24 mouse cellular contexts compared by ENCODE assay signal in genomic region chr1:39094001-39094400, GRCm38 (mm10).
"Had no signal": no experiment of that assay in that cellular context is flagged by ENCODE, and none has a peak within 500 bp of the region (broad histone marks: within the 10 kb centered on the region; RNA-seq: fewer than 3 reads in every experiment).

No protein-coding gene starts in this region.

- H3K36me3 ChIP-seq: heart, embryonic 13.5 days; heart, embryonic 15.5 days; hindbrain, embryonic 13.5 days; hindbrain, embryonic 15.5 days; limb, embryonic 13.5 days; limb, embryonic 15.5 days; liver, embryonic 12.5 days had no signal

- H3K4me2 ChIP-seq: heart, embryonic 11.5 days; heart, embryonic 13.5 days; heart, embryonic 15.5 days; hindbrain, embryonic 13.5 days; hindbrain, embryonic 15.5 days; limb, embryonic 13.5 days; limb, embryonic 15.5 days; liver, embryonic 12.5 days had no signal

- H3K9ac ChIP-seq: heart, embryonic 13.5 days; heart, embryonic 15.5 days; hindbrain, embryonic 13.5 days; hindbrain, embryonic 15.5 days; limb, embryonic 13.5 days; limb, embryonic 15.5 days; liver, embryonic 12.5 days; liver, embryonic 14.5 days had no signal

- H3K9me3 ChIP-seq: heart, embryonic 13.5 days; heart, embryonic 15.5 days; hindbrain, embryonic 13.5 days; hindbrain, embryonic 15.5 days; limb, embryonic 13.5 days; limb, embryonic 15.5 days; liver, embryonic 12.5 days had no signal

- H3K4me3 ChIP-seq: gastrocnemius, adult 2 months; heart, embryonic 13.5 days; heart, embryonic 15.5 days; hindbrain, embryonic 13.5 days; hindbrain, embryonic 15.5 days; layer of hippocampus, adult 2 months; limb, embryonic 13.5 days; limb, embryonic 15.5 days; liver, embryonic 12.5 days had no signal

- H3K4me1 ChIP-seq: hindbrain, embryonic 13.5 days; hindbrain, embryonic 15.5 days; limb, embryonic 13.5 days; limb, embryonic 15.5 days; liver, embryonic 12.5 days had no signal

- DNase-seq: gastrocnemius, adult 2 months; gastrocnemius, postnatal 10 days; gastrocnemius, postnatal 25 days; heart, adult 18-20 months; heart, postnatal 14 days; heart, postnatal 36 days; kidney, adult 11 months; kidney, adult 8-10 months; kidney, postnatal 10 days; kidney, postnatal 25 days; kidney, postnatal 4 days; left cerebral cortex, postnatal 4 days had no signal

- H3K27me3 ChIP-seq: heart, embryonic 13.5 days; heart, embryonic 15.5 days; hindbrain, embryonic 13.5 days; hindbrain, embryonic 15.5 days; limb, embryonic 13.5 days; limb, embryonic 15.5 days; liver, embryonic 12.5 days had no signal

- H3K27ac ChIP-seq: gastrocnemius, adult 2 months; heart, embryonic 13.5 days; heart, embryonic 15.5 days; hindbrain, embryonic 13.5 days; hindbrain, embryonic 15.5 days; hindbrain, postnatal 0 days; limb, embryonic 13.5 days; limb, embryonic 15.5 days; liver, embryonic 12.5 days; liver, embryonic 14.5 days had no signal

- ATAC-seq: hindbrain, postnatal 0 days; intestine, embryonic 16.5 days; liver, embryonic 12.5 days had no signal
